Mouse (Mus musculus) right cerebral cortex, postnatal 10 days (tissue): ENCODE measurements around the gene Rassf5.
A peak's percentile ranks its signal among the peaks of the same experiment; 100 is the strongest.

Source experiments
- DNase-seq, 2 experiments: peaks; one replicate each; pipeline ENCODE4 v3.0.0; 2021; ENCODE audit warnings: low spot score in 2 of 2

Gene Rassf5

DNA sequence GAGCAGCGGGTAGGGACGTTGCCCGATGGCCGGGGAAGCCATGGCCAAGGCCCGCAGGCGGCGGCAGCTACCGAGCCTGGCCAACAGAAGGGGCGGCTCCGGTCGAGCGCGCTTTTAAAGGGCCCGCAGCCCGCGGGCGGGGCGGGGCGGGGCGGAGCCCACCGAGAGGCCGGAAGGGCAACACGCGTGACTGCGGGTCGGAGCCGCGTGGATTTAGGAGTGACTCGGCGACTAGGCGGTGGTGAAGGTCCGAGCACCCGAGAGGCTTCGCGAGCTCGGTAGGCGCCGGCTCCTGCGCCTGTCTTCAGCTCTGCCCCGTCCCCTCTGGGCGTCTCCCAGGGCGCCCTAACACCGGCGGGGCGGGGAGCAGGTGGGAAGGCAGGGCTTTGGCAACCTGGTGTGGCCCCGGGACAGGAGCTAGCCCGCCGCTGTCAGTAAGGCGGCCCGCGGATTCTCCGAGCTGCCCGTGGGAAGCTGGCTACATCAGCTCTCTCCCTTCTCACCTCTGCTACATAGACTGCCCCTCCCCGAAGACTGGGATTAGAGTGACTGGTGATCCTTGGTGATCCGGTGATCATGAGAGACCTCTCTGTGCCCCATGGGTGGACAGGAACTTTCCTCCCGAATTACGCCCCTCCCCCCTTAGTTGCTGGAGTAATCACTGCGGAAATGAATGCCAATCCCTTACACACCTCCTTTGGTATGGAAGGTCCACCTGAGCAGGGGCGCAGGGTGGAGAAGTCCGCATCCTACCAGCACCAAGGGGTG is at the start of gene Rassf5:
TSS of gene Rassf5 (minus strand) at position 170 of the 768 bp plus-strand sequence.
- DNase-seq = peak; percentile 69 to 71

DNA sequence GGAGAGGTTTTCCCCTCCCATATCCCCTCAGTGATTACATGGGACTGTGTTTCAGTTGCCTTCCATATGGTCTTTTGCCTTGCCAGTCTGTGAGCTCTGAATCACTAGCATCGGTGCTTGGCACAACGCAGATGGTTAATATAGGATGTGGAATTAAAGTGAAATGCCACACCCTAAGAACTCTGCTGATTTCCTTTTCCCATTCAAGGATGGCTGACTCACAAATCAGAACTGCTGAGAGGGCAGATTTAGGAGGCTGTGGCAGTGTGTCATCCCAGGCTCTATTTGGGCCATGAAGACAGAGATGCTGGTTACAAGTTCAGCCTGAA is 48.8 kb upstream of the Rassf5 start:
- DNase-seq = peak; percentile 55 to 62

DNA sequence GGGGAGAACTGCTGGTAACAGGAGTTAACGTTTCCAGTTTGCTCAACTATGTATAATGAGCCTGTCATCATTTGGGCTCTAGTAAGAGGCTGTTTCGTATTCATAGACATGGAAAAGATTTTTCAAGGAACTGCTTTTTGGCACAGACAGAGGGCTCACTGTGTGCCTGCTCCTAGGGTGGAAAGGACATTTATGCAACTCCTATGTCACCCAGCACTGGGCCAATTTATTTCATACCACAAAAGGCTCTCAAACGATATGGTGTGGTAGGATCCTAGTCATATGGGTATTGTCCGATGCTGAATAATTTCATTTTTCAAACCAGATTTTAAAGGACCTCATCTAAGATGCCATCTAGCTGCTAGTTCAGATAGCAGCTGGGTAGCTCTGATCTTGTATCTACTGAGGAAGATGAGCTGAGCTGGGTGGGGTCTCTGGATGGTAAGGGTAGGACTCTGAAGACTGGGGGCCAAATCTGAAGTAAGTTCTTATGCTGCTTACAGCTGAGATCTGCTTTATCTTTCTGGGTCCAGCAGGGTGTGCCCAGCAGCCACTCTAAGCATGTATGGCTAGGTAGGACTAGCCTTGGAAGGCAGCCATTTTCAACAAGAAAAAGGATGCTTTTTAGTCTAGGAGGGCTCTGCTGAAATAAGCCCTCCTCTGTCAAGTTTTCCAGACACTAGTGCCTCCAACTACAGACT is 48.3 kb upstream of the Rassf5 start:
- no peak for DNase-seq

DNA sequence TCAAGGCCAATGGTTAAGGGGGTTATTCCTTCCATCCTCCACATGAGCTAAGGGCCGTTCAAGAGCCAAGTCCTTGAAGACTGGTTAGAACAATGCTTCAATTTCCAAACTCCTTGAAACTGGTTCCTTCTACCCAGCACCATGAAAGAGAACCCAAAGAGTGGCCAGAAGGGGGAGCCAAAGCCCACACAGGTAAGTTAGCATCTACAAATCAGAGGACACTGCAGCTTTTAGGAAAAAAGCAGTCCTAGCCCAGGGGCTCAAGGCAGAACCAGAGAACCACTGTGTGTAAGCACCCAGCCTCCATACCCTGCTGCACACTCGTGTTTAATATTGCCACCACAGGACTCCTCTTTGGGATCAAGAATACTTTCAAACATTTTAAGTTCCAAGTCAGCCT is 45.6 kb upstream of the Rassf5 start:
- DNase-seq = peak; percentile 67 to 71

DNA sequence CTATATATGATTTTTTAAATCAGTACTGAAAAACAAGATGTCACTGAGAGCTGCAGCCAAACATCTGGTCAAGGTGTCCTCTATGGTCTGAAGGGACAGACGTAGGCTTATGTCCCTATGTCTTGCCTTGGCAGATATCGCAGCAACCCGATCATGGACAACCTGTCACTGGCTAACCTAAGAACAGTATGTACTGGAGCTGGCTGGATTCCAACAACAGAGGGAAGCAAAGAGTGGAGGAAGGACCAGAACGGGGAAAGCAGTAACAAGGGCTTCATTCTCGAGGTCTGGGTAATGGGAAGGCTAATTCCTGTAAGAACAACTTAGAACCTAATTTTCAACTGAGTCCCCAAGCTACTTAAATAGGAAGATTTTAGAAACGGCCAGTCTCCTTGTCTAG is 43.9 kb upstream of the Rassf5 start:
- DNase-seq = no peak

DNA sequence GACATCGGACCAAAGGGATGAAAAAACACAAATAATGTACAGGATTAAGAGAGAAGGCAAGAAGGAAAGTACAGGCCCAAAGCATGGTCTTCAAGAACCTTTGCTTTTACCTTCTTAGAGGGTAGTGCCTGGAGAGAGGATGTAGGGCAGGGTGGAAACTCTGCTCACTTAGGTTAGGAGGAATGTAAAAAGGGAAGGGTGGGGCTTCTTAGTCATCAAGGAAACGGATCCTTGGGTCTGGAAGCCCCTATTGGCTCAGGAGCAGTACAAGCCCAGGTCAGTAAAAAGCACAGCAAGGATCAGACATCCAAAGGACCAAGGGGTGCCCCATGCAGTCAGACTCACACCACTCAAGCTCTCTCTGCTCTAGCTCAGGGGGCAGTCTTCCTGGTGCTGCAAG is 42.2 kb upstream of the Rassf5 start:
- DNase-seq = no peak

DNA sequence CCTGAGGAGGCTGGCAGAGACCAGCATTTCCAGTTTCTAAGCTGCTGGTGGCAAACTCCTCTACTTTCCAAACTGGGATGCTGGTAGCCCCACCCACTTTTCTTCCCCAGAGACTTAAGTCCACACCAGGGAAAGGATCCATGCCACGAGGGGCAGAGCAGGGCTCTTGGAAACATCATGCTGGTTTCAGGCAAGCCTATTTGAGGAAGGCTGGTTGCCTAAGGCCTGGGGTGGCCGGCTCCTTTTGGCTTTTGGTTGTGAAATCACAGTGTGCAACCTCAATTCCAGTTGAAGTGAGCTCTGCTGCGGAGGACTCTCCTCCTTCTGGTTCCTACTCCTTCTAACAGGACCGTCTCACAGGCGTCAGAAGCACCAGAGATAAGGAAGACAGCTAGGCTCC is 41.7 kb upstream of the Rassf5 start:
- DNase-seq = no peak

DNA sequence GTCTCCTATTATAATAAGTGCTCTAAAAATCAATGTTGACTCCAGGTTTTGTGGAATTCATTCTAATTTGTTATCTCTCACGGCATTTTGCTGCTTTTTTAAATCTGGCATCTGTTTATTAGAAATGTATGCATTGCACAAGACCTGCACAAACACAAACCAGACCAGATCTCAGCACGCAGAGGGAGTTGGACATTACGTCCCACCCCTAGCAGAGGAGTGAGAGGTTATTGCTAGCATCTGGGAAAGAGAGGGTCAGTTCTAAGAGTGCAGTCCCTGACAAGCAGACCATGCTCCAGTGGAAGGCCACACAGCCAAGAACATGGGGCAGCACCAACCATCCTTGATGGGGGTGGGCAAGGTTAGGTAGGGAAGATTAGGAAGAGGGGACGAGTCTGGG is 39.6 kb upstream of the Rassf5 start:
- DNase-seq = no peak

DNA sequence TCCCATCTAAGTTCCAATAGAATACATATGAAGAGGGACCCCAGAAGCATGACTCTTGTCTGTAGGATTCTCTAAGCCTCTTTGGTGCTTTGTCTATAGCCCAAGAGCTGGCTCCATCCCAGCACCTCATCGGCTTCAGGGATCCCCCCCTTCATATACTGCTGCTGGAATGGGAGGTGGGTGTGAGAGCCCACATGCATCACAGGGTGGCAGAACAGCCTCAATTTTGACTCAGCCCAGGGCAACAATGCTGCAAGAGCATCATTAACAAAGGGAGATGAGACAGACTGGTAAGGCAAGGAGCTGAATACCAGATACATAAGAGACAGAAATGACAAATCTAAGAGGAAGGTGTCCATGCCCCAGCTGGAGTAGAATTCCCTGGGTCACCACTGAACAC is 39.1 kb upstream of the Rassf5 start:
- DNase-seq = no peak

DNA sequence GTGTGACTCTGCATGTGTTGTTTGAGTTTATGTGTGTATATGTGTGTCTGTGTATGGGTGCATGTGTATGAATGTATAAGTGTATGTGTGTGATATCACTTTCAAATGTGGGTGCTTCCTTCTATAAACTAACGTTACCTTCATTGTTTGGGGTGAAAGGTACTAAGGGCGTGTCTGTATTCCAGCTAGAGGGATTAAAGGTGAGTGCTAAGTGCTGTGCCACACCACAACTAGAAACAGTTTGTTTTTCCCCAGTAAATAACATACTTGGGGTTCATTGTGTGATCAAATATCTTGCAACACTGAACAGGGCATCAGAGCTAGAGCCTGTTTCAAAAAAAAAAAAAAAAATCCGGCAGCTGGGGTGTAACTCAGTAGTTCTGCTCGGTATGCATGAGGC is 36.7 kb upstream of the Rassf5 start:
- no peak for DNase-seq

DNA sequence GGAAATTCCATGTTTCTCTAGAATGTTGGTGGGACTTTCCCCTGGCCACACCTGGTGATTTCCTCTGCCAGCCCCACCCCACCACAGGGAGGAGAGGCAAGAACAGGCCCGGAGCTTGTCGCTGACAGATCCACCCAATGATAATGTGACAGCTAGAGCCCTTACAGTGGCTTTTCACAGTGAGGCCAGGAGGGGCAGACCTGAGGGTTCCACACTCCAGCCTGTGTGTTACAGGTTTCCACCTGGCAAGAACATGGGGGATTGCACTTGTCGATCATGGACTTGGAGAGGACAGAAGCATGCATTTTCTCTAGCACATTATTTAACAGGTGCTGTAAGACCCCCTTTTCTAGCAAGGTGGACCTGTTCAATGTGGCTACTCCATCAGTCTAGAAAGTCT is 35.2 kb upstream of the Rassf5 start:
- no peak for DNase-seq

DNA sequence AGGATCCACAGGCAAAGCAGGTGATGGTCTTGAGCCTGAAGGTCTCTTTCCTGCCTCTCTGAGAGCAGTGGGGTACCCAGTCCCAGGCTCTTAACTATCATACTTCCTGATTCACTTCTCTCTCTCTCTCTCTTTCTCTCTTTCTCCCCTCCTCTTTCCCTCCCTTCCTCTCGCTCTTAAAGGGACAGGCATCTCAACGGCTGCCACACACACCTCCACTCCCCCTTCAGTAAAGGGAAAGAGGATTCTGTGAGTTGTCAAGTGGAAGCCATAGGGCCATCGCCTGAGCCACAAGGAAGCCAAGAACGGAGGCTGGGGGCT is 34.4 kb upstream of the Rassf5 start, which contains the start of gene Ikbke:
TSS of gene Ikbke (minus strand) at position 151 of the 321 bp plus-strand sequence.
- DNase-seq = no peak

DNA sequence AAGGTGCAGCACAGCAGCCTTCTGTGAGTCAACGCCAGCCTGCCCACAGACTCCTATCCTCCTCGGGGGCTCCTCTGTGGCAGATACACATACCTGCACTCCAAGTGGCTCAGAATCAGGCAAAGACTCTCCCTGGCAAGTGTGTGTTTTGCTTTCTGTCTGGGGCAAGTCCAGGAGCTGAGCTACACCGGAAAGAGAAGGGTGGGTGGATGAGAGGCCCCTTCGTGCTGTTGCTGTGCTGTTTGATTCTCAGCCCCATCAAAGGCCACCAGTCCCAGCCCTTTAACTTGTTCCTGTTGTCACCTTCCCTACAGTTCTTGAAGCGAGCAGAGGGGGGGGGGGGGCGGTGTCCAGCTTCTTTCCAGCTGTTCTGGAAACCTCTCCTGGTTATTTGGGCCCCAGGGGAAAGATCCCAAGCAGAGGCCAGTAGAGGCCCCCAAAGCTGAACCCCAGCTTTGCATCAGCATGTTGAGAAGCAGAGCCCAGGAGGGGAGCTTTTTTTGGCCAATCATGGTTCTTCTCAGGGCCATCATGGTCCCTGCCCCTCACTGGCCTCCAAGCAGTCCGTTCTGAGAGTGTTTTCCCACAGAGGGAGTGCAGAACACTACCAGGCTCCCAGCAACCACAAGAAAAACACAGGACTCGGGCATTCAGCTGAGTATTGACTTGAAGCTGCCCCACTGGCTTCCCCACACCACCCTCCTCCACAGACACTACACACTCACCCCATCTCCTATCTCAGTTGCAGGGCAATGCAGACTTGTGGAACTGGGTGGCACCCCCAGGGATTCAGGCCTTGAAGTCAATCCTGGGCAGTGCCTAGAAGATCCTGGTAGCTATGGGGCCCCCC is 33.8 kb upstream of the Rassf5 start:
- no peak for DNase-seq

DNA sequence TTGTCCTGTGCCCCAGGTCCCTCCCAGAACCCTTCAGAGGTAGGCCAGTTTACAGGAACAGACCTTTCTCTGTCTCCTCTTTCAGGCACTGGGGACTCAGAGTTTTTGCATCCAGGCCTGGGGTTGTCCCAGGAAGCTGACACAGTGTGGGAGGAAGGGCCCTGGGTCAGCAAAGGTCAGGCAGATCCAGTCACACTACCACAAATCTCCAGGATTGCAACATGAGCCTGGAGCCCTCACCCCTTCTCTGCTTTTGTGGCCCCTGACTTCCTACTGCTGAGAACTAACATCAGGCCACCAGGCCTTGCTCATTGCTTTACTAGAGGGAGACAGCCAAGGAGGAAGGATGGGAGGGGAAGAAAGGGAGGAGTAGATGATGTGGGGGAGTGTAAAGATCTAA is 31.8 kb upstream of the Rassf5 start:
- no peak for DNase-seq

DNA sequence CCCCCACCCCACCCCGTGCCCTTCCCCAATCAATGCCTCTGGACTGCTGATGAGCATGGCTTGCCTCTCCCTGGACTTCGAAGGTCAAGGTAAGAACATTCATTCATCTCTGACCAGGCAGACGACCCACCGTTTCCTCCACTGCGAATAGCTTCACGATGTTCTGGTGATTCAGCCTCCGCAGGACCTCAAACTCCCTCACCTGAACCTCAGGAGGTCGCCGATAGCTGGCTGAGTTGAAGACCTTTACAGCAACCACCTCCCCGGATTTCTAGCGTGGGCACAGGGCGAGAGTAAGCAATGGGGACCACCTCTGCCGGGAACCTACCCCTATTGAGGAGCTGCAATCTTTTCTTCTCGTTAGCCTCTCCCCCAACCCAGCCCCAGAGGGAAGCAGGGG is 30.5 kb upstream of the Rassf5 start:
- DNase-seq = no peak

DNA sequence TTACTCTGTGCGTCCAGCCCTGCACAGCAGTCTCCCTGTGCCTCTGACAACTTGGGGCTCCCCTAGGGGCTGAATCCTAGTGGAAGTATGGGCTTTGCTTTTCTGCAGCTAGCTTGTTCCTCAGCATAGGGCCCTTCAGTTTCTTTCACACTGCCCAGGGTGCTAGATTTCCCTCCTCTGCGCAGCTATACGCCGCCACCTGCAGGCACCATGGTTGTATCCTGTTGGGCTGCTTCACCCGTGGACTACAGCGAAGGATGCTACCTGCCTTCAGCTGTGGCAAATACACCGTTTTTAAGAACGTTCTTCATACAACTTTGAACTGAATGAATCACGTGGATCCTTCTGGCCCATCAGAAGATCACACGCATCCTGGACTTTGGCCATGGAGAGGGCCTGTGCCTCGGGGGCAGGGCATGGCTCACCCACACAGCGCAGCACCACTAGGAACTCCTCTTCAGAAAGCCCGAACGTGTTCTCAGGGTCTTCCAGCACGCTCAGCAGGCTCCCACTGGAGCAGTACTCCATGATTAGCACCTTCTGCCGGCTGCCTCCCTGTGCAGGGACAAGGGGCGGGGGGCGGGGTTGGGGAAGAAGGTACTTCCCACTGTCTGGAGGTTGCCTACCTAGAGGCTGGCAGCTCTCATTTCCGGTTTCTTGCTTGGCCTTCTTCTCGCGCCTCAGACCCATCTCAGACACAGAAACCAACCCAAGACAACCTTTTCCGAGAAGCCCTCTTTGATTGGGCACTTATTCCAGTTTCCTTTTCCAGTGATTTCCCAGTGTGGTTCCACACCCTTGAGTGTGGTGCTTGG is 29.9 kb upstream of the Rassf5 start:
- no peak for DNase-seq

DNA sequence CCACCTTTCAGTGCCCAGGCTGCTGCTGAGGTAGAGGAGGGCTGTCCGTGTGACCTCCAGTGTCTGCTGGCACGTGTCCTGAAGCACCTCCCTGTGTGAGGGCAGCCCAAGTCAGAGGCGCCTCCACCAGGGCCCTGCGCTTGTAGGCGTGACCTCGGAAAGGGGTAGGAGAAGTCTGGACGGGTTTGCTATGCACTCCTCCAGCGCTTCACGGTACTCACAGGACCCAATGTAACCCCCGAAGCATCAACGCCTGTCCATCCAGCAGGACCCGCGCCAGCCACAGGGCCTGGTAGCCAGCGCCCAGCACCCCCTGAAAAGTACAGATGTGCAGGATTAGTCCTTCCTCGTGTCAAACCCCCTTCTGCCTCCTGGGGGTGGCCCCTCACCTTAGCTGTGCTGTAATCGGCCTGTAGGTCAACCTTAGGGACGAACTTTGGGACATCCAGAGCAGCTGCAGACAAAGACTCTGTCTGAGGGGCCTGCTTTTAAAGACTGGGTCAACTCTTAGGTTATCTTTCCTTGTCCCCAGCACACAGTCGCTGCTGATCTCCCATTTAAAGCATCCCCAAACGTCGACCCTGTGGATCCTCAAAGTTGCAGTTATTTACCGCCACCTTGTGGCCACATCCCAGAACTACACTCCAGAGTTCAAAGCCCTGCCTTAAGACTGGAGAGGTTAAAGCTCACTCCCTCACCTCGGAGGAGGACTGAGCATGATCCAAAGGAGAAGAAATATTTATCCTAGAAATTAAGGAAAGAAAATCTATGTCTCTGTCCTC is 24.9 kb upstream of the Rassf5 start:
- DNase-seq = peak; percentile 76 to 87

DNA sequence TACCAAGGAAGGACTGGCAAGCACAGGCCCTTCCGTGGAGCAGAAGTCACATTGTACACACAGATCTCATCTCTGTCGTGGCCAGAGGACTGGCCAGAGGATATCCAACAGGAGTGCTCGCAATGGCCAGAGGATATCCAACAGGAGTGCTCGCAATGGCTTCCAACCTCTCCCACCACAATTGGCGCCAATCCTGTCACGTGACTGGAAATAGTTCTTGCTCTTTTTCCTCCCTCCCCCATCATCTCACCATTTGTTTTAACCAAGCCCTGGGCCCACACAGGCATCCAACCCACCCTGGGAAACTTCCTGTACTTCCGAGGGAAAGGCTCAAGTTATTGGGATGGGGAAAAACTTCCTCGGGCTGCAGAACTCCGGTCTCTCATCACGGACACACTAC is 23.7 kb upstream of the Rassf5 start:
- no peak for DNase-seq

DNA sequence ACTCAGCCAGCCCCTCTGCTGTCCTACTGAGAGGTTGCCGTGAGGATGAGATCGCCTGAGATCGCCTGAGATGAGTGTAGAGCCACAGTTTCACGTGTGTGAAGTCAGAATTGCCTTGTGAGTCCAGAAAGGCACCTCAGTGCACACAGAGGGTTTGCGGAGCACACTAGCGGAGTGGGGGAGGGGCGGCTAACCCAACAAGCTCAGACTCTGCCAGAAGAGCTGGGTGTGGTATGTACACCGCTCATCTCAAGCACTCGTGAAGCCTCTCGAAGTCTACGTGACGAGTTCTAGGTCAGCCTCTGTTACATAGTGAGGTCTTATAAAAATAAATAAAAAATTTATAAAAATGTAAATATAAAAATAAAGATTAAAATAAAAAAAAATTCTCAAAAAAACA is 18.8 kb upstream of the Rassf5 start:
- no peak for DNase-seq

DNA sequence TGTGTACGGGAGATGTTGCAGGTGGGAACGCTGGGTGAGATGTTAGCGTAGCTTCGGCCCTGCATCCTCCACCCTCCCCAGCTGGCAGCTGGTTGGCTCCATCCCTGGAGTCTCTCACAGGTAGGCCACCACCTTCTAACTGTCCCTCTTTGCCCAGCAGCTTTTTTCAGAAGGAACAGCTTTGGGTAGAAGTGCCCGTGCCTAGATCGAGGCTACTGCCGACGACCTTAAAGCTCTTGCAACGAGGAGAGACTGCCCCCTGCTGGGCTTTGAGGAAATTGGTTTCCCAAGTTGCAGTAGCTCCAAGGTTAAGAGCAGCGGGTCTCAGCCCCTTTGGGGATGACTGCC is 15.2 kb upstream of the Rassf5 start:
- peak; percentile 67 to 81 for DNase-seq

DNA sequence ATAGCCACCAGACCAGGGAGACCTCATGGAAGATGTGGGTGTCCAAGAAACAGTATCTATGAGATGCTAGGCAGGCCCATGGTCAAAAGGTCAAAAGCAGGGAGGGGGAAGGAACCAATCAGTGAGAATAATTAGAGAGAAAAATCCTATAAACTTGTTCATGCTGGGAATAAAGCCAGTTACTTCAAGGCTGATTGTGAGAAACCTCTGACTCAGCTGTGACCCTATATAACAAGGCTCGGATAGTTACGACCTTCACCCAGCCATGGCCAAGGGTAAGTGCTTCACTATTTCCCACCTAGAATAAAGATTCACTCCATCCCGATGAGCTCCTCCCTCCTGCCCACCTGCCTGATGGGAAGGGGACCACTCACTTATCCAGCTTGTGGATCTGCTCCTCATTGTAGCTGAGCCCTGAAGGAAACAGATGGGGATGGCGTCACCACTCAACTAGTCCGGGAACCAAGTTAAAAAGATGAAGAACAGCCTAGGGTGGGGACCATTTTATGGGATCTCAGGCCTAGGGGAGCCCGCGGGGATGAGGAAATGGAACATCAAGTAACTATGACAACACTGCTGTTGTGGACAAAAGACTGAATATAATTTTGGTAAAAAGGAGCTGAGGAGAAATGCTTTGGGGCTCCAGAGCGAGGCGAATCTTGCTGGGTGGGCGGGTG is 14.7 kb upstream of the Rassf5 start:
- peak in 1 of 2 experiments; percentile 54 for DNase-seq
